Mouse (Mus musculus) liver, embryonic 13.5 days (tissue): Measurements from ENCODE around the gene Ano10. TPM values are rescaled to one million over a fixed set of nuclear protein-coding genes. Genes with fewer than 3 reads are reported as not detected.

Experiments
- ATAC-seq: fragments of 200-750 bp; cut with Nextera tagmentation; 2 replicates; pipeline ENCODE4 v1.8.0; 2017; ENCODE audit warnings: low read depth, mild to moderate bottlenecking, moderate number of reproducible peaks, moderate library complexity
- DNase-seq: peaks from one replicate; pipeline ENCODE4 v3.0.0; 2022
- H3K27ac ChIP-seq: fragments of 300-500 bp; sonication (generic); 2 replicates; pipeline ENCODE4 v1.5.1; 2015; ENCODE audit warnings: moderate library complexity, mild to moderate bottlenecking, inconsistent platforms
- H3K27me3 ChIP-seq: fragments of 300-500 bp; sonication (generic); 2 replicates; pipeline ENCODE4 v1.6.1; 2015; ENCODE audit warnings: mild to moderate bottlenecking, inconsistent platforms
- H3K36me3 ChIP-seq: fragments of 300-500 bp; sonication (generic); 2 replicates; pipeline ENCODE4 v1.6.1; 2015; ENCODE audit warnings: mild to moderate bottlenecking, inconsistent platforms
- H3K4me1 ChIP-seq: fragments of 300-500 bp; sonication (generic); replicated peaks from 2 replicates; pipeline ENCODE4 v1.6.1; 2015; ENCODE audit warnings: inconsistent platforms
- H3K4me2 ChIP-seq: fragments of 300-500 bp; sonication (generic); 2 replicates; pipeline ENCODE4 v1.6.1; 2015; ENCODE audit warnings: inconsistent platforms, mild to moderate bottlenecking, moderate library complexity
- H3K4me3 ChIP-seq: fragments of 300-500 bp; sonication (generic); replicated peaks from 2 replicates; pipeline ENCODE4 v1.5.1; 2015; ENCODE audit warnings: mild to moderate bottlenecking, inconsistent platforms
- H3K9ac ChIP-seq: fragments of 300-500 bp; sonication (generic); 2 replicates; pipeline ENCODE4 v1.6.1; 2015; ENCODE audit warnings: mild to moderate bottlenecking, inconsistent platforms
- H3K9me3 ChIP-seq: fragments of 300-500 bp; sonication (generic); replicated peaks from 2 replicates; pipeline ENCODE4 v1.6.1; 2016; ENCODE audit warnings: inconsistent platforms
- WGBS: fragments of 180-500 bp; shearing (Covaris S2); methylation state at CpG from one replicate; pipeline ENCODE4 v1.1.7; 2015; ENCODE audit not compliant: insufficient replicate concordance; 5-methylcytosine and 5-hydroxymethylcytosine counted together
- polyA plus RNA-seq: library from polyadenylated mRNA; unstranded; fragments of >200 nt; fragmentation: Nextera tagmentation; extraction: Ambion mirVana; gene quantifications from 2 replicates; pipeline ENCODE4 v1.2.1, GENCODE M21; 2015

Gene Ano10
- polyA plus RNA-seq, 1 experiment from 2014 or later: 10.8 TPM

GRCm38 (mm10) chr9:122193823-122194222 is 100.4 kb downstream of the Ano10 start:
- no peak for DNase-seq
- H3K27me3 ChIP-seq: no peaks in the 10 kb centered on the region

GRCm38 (mm10) chr9:122193361-122193760 is 100.9 kb downstream of the Ano10 start:
- H3K36me3 ChIP-seq: no peaks in the 10 kb centered on the region
- H3K9ac ChIP-seq: no peak overlapping the region
- H3K27me3 ChIP-seq: no peaks in the 10 kb centered on the region
- no peak overlapping the region for H3K4me3 ChIP-seq
- DNase-seq (no peak), ATAC-seq (no peak)
- 42% methylated on average over 5 of the region's 5 CpGs for WGBS
- no peak overlapping the region for H3K4me2 ChIP-seq
- H3K9me3 ChIP-seq: no peaks in the 10 kb centered on the region
- no peak overlapping the region for H3K27ac ChIP-seq
- peaks cover 7% of the 10 kb centered on the region; the same call in 1 of the 2 replicates for H3K4me1 ChIP-seq

More at GRCm38 (mm10) chr9:122193823-122194222, 100.4 kb downstream of the Ano10 start:
- Histone ChIP-seq H3K9ac (no peak overlapping the region), H3K4me1 (0 out of 2 replicates have a peak, but pooled peaks cover 2% of the 10 kb centered on the region), H3K27ac (no peak overlapping the region), H3K9me3 (no peaks in the 10 kb centered on the region), H3K36me3 (no peaks in the 10 kb centered on the region), H3K4me2 (no peak overlapping the region), H3K4me3 (no peak overlapping the region)
- ATAC-seq: no peak
- 62% methylated on average over 5 of the region's 5 CpGs for WGBS

- Histone ChIP-seq H3K4me1 (peaks cover 24% of the 10 kb centered on the region), H3K27me3 (no peaks in the 10 kb centered on the region), H3K36me3 (no peaks in the 10 kb centered on the region), H3K4me3 (no peak overlapping the region), H3K9ac (no peak overlapping the region), H3K4me2 (no peak overlapping the region), H3K27ac (no peak overlapping the region), H3K9me3 (no peaks in the 10 kb centered on the region)
- DNase-seq: peak; percentile 7
- ATAC-seq: peak; percentile 43; the same call in 1 of the 2 replicates
- WGBS: 3% methylated on average over 1 of the region's 1 CpGs
These were observed 105.5 kb downstream of the Ano10 start for GRCm38 (mm10) chr9:122188724-122189123.

GRCm38 (mm10) chr9:122187451-122187921 is 106.7 kb downstream of the Ano10 start:
- ATAC-seq (no peak), DNase-seq (no peak)
- no peaks in the 10 kb centered on the region for H3K36me3 ChIP-seq
- H3K9ac ChIP-seq: no peak overlapping the region
- no peaks in the 10 kb centered on the region for H3K27me3 ChIP-seq
- no peak overlapping the region for H3K4me2 ChIP-seq
- H3K9me3 ChIP-seq: no peaks in the 10 kb centered on the region
- peaks cover 24% of the 10 kb centered on the region for H3K4me1 ChIP-seq
- H3K27ac ChIP-seq: no peak overlapping the region
- no peak overlapping the region for H3K4me3 ChIP-seq
- 62% methylated on average over 7 of the region's 7 CpGs for WGBS

- H3K36me3 ChIP-seq: no peaks in the 10 kb centered on the region
- H3K27ac ChIP-seq: no peak overlapping the region
- H3K4me3 ChIP-seq: no peak overlapping the region
- H3K4me2 ChIP-seq: no peak overlapping the region
- H3K27me3 ChIP-seq: no peaks in the 10 kb centered on the region
- peaks cover 24% of the 10 kb centered on the region for H3K4me1 ChIP-seq
- WGBS: 14% methylated on average over 1 of the region's 1 CpGs
- DNase-seq (no peak), ATAC-seq (no peak)
- H3K9ac ChIP-seq: no peak overlapping the region
- H3K9me3 ChIP-seq: no peaks in the 10 kb centered on the region
These were observed 107.5 kb downstream of the Ano10 start for GRCm38 (mm10) chr9:122186643-122187226.

GRCm38 (mm10) chr9:122185953-122186352 is 108.3 kb downstream of the Ano10 start:
- Histone ChIP-seq H3K27ac (no peak overlapping the region), H3K4me3 (no peak overlapping the region), H3K4me2 (no peak overlapping the region), H3K36me3 (no peaks in the 10 kb centered on the region), H3K4me1 (peaks cover 24% of the 10 kb centered on the region), H3K9me3 (no peaks in the 10 kb centered on the region), H3K27me3 (no peaks in the 10 kb centered on the region), H3K9ac (no peak overlapping the region)
- DNase-seq (no peak), ATAC-seq (no peak)
- 74% methylated on average over 6 of the region's 6 CpGs for WGBS

GRCm38 (mm10) chr9:122185061-122185460 is 109.2 kb downstream of the Ano10 start:
- no peak overlapping the region for H3K27ac ChIP-seq
- no peak overlapping the region for H3K4me2 ChIP-seq
- no peaks in the 10 kb centered on the region for H3K36me3 ChIP-seq
- ATAC-seq (0 out of 2 replicates have a peak, but pooled peaks have one; percentile 26), DNase-seq (peak; percentile 37)
- 18% methylated on average over 2 of the region's 2 CpGs for WGBS
- H3K9me3 ChIP-seq: no peaks in the 10 kb centered on the region
- H3K9ac ChIP-seq: no peak overlapping the region
- no peaks in the 10 kb centered on the region for H3K27me3 ChIP-seq
- peaks cover 24% of the 10 kb centered on the region for H3K4me1 ChIP-seq
- no peak overlapping the region for H3K4me3 ChIP-seq

GRCm38 (mm10) chr9:122184329-122184728 is 109.9 kb downstream of the Ano10 start:
- no peak for DNase-seq
- H3K9ac ChIP-seq: no peak overlapping the region
- ATAC-seq: no peak
- WGBS: 60% methylated on average over 3 of the region's 3 CpGs
- H3K4me1 ChIP-seq: peaks cover 24% of the 10 kb centered on the region
- no peak overlapping the region for H3K4me2 ChIP-seq
- no peaks in the 10 kb centered on the region for H3K36me3 ChIP-seq
- no peaks in the 10 kb centered on the region for H3K27me3 ChIP-seq
- H3K9me3 ChIP-seq: no peaks in the 10 kb centered on the region
- no peak overlapping the region for H3K27ac ChIP-seq
- no peak overlapping the region for H3K4me3 ChIP-seq

- H3K9me3 ChIP-seq: no peaks in the 10 kb centered on the region
- H3K4me1 ChIP-seq: peaks cover 20% of the 10 kb centered on the region
- 73% methylated on average over 4 of the region's 4 CpGs for WGBS
- H3K9ac ChIP-seq: no peak overlapping the region
- H3K4me2 ChIP-seq: no peak overlapping the region
- H3K4me3 ChIP-seq: no peak overlapping the region
- DNase-seq (no peak), ATAC-seq (no peak)
- H3K36me3 ChIP-seq: no peaks in the 10 kb centered on the region
- H3K27me3 ChIP-seq: no peaks in the 10 kb centered on the region
- H3K27ac ChIP-seq: no peak overlapping the region
These were observed 111.1 kb downstream of the Ano10 start for GRCm38 (mm10) chr9:122183074-122183473.

GRCm38 (mm10) chr9:122180105-122180504 is 114.1 kb downstream of the Ano10 start:
- H3K4me3 ChIP-seq: no peak overlapping the region
- H3K9me3 ChIP-seq: no peaks in the 10 kb centered on the region
- 0 out of 2 replicates have a peak, but pooled peaks cover 5% of the 10 kb centered on the region for H3K4me1 ChIP-seq
- ATAC-seq: no peak
- DNase-seq: no peak
- H3K36me3 ChIP-seq: no peaks in the 10 kb centered on the region
- H3K27me3 ChIP-seq: no peaks in the 10 kb centered on the region
- 55% methylated on average over 3 of the region's 3 CpGs for WGBS
- no peak overlapping the region for H3K4me2 ChIP-seq
- no peak overlapping the region for H3K27ac ChIP-seq
- no peak overlapping the region for H3K9ac ChIP-seq

GRCm38 (mm10) chr9:122178427-122178826 is 115.8 kb downstream of the Ano10 start:
- H3K27me3 ChIP-seq: no peaks in the 10 kb centered on the region
- H3K36me3 ChIP-seq: no peaks in the 10 kb centered on the region
- H3K4me1 ChIP-seq: 0 out of 2 replicates have a peak, but pooled peaks cover 5% of the 10 kb centered on the region
- H3K9ac ChIP-seq: no peak overlapping the region
- H3K4me3 ChIP-seq: no peak overlapping the region
- ATAC-seq: no peak
- no peak overlapping the region for H3K27ac ChIP-seq
- WGBS: 73% methylated on average over 4 of the region's 4 CpGs
- H3K4me2 ChIP-seq: no peak overlapping the region
- DNase-seq: no peak
- no peaks in the 10 kb centered on the region for H3K9me3 ChIP-seq
